Comparison of ENCODE assay signal across 25 mouse cellular contexts in genomic region chr7:109803516-109803915, GRCm38 (mm10). TPM values are rescaled to one million over a fixed set of nuclear protein-coding genes. Genes with fewer than 3 reads are reported as not detected.
"Had no signal": no experiment of that assay in that cellular context is flagged by ENCODE, and none has a peak within 500 bp of the region (broad histone marks: within the 10 kb centered on the region; RNA-seq: fewer than 3 reads in every experiment).

No protein-coding gene starts in this region.

- H3K9ac ChIP-seq: hindbrain, embryonic 12.5 days; hindbrain, embryonic 14.5 days; intestine, embryonic 15.5 days; limb, embryonic 12.5 days; liver, embryonic 13.5 days; liver, embryonic 15.5 days; liver, postnatal 0 days had no signal

- ATAC-seq: forebrain, embryonic 16.5 days; hindbrain, embryonic 16.5 days; inflammation-experienced regulatory T-cells, adult 6 months; intestine, embryonic 15.5 days; intestine, postnatal 0 days; liver, postnatal 0 days had no signal

- H3K27me3 ChIP-seq: hindbrain, embryonic 12.5 days; intestine, embryonic 15.5 days; limb, embryonic 12.5 days had no signal

- H3K27ac ChIP-seq: gastrocnemius, adult 2 months; hindbrain, embryonic 10.5 days; hindbrain, embryonic 12.5 days; hindbrain, embryonic 14.5 days; intestine, embryonic 15.5 days; layer of hippocampus, adult 2 months; left cerebral cortex, adult 2 months; limb, embryonic 10.5 days; limb, embryonic 12.5 days; liver, embryonic 13.5 days; liver, embryonic 15.5 days had no signal

- DNase-seq: gastrocnemius, adult 2 months; gastrocnemius, postnatal 10 days; gastrocnemius, postnatal 25 days; kidney, adult 18-20 months; kidney, adult 8-10 months; kidney, postnatal 25 days; kidney, postnatal 4 days; liver; liver, embryonic 13.5 days; liver, postnatal 0 days had no signal

- H3K4me1 ChIP-seq: hindbrain, embryonic 10.5 days; hindbrain, embryonic 12.5 days; intestine, embryonic 15.5 days; limb, embryonic 10.5 days; limb, embryonic 12.5 days; liver, embryonic 13.5 days; liver, embryonic 15.5 days had no signal

- H3K4me2 ChIP-seq: hindbrain, embryonic 12.5 days; hindbrain, embryonic 14.5 days; intestine, embryonic 15.5 days; limb, embryonic 12.5 days; liver, embryonic 11.5 days; liver, embryonic 13.5 days; liver, embryonic 15.5 days had no signal

- H3K9me3 ChIP-seq: hindbrain, embryonic 10.5 days; hindbrain, embryonic 12.5 days; intestine, embryonic 15.5 days; limb, embryonic 10.5 days; limb, embryonic 12.5 days; liver, embryonic 13.5 days; liver, embryonic 15.5 days had no signal

- H3K4me3 ChIP-seq: gastrocnemius, adult 2 months; hindbrain, embryonic 10.5 days; hindbrain, embryonic 12.5 days; intestine, embryonic 15.5 days; layer of hippocampus, adult 2 months; left cerebral cortex, adult 2 months; limb, embryonic 10.5 days; limb, embryonic 12.5 days; liver, embryonic 13.5 days; liver, embryonic 15.5 days had no signal

- H3K36me3 ChIP-seq: hindbrain, embryonic 10.5 days; hindbrain, embryonic 12.5 days; intestine, embryonic 15.5 days; limb, embryonic 10.5 days; limb, embryonic 12.5 days; liver, embryonic 13.5 days; liver, embryonic 15.5 days had no signal

RNA-seq across cellular contexts. Expression of gene Nrip3, which starts 21.7 kb away (rescaled TPM):
- total RNA-seq: gastrocnemius, adult 2 months; granulocyte monocyte progenitor cell, adult 5-6 weeks had no signal
